Mouse (Mus musculus): ENCODE results near the gene Ptbp1.

DNA sequence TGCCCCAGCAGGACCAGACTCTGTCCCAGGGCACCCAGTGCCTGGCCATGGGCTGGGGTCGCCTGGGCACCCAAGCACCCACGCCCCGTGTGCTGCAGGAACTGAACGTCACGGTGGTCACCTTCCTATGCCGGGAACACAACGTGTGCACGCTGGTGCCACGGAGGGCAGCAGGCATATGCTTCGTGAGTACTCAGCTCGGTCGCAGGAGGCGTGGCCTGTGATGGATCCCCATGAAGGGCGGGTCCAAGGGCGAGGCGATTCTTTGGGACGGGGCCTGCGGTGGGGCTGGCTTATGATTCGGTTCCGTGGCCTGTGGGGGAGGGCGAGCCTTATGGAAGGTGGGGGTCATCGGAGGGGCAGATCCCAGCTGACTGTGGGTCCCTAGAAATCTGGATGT is 27.8 kb downstream of the Ptbp1 start:
- TF ChIP-seq CTCF (IDR thresholded peaks at IDR 0.05; ENCODE audit: low read depth) (no peak), EP300 (IDR thresholded peaks at IDR 0.05; ENCODE audit: low read depth) (no peak)

Measured in liver, embryonic 14.5 days (tissue).